Mouse (Mus musculus): ENCODE data around the gene Cxadr.

Cxadr gene

GRCm38 (mm10) chr16:78301183-78301830 is at the start of gene Cxadr:
Gene Cxadr (plus strand): TSS chr16:78301489.
- DNase-seq (ENCODE audit: low read depth, low spot score), result peak; percentile 78

- DNase-seq (ENCODE audit: low read depth, low spot score), result no peak
Measured at GRCm38 (mm10) chr16:78258989-78259388, 42.3 kb upstream of the Cxadr start.

- DNase-seq (ENCODE audit: low read depth, low spot score), result no peak
Measured at GRCm38 (mm10) chr16:78260070-78260879, 41.0 kb upstream of the Cxadr start.

- no peak for DNase-seq (ENCODE audit: low read depth, low spot score)
Measured at GRCm38 (mm10) chr16:78261520-78261919, 39.8 kb upstream of the Cxadr start.

GRCm38 (mm10) chr16:78264442-78265150 is 36.7 kb upstream of the Cxadr start:
- peak; percentile 9 for DNase-seq (ENCODE audit: low read depth, low spot score)

DNA sequence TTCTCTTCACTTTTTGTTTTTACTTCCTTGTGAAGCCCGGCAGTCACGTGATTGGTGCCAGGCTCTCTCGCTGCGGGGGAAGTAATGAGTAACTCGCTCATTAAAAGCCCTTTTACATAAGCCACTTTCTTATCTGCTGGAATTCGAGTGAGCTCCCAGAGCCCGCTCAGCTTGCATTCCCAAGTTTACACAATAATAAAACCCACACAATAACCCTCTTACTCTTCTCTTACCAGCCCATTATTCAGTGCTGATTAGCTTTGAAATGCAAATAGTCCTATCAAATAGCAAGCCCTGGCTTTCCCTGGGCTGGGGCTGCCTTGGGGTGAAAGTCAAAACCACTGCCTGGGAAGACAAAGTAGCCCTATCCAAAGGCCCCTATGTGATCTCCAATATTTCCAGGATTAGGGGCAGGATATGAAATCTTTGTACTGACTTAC is 36.1 kb upstream of the Cxadr start:
- DNase-seq (ENCODE audit: low read depth, low spot score), result peak; percentile 64

- no peak for DNase-seq (ENCODE audit: low read depth, low spot score)
Measured at GRCm38 (mm10) chr16:78265826-78266225, 35.5 kb upstream of the Cxadr start.

GRCm38 (mm10) chr16:78267453-78267852 is 33.8 kb upstream of the Cxadr start:
- DNase-seq (ENCODE audit: low read depth, low spot score), result no peak

DNA sequence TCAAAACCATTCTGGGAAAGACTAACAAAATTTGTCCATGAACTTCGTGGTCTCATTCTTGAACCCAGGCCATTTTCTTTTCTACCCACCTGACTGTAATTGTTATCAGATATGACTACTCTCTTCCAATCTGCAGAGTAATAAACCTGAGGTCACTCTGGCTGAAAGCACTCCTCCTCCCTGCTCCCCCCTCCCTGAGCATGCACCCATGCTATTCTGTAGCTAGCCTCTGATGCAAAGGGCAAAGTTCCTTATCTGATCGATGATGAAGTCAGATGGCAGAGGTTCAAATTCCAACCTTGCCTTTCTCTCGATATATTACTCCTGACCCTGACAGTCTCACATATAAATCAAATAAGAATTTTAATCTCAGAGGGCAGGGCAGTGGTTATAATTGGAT is 33.1 kb upstream of the Cxadr start:
- no peak for DNase-seq (ENCODE audit: low read depth, low spot score)

DNA sequence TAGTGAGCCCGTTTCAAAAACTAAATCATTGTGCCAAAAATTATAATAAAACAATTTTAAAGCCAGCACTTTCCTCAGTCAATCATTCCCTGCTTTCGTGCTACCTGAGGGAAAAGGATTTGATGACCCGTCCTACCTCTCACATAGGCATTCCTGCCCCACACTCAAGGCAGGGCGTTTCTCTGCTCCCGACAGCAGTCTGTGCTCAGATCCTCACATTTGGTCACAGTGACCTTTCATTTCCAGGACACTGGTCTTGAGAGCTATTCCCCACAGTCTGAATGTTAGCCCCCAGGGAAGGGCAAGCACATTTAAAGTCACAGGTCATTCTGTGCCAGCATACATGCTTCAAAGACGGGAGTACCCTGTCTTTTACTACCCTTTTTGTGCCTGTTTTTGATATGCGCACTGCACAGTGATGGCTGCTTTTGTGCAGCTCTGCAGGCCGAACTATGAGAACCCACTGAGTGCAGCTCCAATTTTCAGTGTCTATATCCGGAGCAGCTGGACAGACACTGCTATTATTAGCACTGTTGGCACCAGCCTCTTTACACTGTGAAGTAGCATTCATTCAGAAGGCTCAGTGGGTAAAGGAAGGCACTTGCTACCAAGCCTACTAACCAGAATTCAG is 26.3 kb upstream of the Cxadr start:
- DNase-seq (ENCODE audit: low read depth, low spot score), result no peak

DNA sequence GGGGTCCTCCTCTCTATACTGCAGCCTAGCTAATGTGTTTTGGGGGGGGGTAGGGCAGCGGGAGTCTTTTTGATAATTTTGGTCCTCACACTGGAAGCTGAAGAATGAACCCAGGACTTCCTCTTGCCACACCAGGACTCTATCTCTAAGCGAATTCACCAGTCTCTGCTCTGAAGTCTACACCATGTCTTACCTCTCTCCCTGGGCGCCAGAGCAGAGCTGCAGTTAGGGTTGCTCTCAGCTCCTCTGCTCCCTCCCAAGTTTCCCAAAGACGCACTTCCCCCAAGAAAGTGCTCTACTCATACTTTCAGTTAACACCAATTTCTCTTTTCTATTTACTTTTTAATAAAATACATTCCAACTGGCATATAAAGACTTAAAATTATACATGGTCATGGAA is 23.7 kb upstream of the Cxadr start:
- no peak for DNase-seq (ENCODE audit: low read depth, low spot score)

- DNase-seq (ENCODE audit: low read depth, low spot score), result no peak
Measured at GRCm38 (mm10) chr16:78280093-78280881, 21.0 kb upstream of the Cxadr start.

- no peak for DNase-seq (ENCODE audit: low read depth, low spot score)
Measured at GRCm38 (mm10) chr16:78283231-78283630, 18.1 kb upstream of the Cxadr start.

- no peak for DNase-seq (ENCODE audit: low read depth, low spot score)
Measured at GRCm38 (mm10) chr16:78294051-78294450, 7.2 kb upstream of the Cxadr start.

DNA sequence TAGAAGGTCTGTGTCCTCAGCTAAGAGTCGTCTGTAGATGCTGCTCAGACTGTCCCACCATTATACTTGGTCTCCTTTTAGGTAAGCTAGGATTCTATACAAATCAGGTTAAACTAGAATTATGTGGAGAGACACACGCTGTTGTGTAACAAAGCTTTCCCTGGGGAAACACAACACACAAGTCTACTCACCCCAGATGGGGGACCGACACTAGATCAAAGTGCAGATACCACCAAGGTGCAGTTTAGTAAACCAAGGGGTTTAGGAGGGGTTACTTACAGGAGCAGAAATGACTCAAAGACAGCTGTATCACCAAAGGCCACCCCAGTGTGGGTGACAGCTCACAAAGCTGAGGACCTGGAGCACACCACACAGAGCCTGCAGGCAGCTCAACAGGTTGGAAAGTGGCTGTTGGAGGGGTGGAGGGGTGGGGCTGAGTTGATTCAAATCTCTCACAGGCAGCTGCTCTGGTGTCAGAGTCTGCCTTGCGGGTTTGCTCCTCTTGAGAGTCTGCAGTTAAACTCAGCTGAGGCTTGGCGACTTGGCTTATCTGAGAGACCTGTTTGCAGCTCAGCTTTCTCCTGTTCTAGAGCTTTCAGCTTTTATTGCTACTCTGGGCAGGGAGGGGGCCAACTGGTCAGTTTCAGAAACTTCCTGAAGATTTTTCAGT is 6.5 kb upstream of the Cxadr start:
- no peak for DNase-seq (ENCODE audit: low read depth, low spot score)

DNA sequence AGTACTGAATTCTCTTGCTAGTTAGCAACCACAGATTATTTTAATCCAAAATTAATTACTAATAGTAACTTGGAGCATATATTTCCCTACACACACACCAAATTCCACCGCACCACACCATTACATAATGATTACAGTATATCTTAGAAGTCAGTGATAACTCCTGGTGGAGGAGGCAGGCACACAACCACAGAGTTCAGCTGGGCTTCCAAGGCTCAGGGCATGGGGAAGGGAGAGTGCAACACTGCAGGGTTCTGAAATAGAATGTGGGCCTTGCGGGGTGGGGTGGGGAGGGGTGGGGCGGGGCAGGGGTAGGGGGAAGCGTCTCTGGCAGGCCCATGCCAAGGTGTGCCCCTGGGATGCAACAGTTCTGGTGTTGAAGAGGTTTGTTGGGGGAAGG is 5.7 kb upstream of the Cxadr start:
- no peak for DNase-seq (ENCODE audit: low read depth, low spot score)

DNA sequence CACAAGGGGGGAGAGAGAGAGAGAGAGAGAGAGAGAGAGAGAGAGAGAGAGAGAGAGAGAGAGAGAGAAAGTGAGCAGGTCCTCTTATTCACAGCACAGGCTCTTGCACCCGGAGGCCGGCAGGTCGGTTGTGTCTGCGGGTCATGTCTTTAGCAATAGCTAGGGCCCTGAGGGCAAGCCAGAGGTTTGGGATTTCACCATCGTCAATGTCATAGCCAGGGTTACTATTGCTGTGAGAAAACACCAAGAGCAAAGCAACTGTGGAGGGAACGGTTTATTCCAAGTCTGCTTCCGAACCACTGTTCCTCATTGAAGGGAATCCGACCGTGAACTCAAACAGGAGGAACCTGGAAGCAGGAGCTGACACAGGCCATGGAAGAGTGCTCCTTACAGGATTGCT is 5.2 kb upstream of the Cxadr start:
- no peak for DNase-seq (ENCODE audit: low read depth, low spot score)

DNA sequence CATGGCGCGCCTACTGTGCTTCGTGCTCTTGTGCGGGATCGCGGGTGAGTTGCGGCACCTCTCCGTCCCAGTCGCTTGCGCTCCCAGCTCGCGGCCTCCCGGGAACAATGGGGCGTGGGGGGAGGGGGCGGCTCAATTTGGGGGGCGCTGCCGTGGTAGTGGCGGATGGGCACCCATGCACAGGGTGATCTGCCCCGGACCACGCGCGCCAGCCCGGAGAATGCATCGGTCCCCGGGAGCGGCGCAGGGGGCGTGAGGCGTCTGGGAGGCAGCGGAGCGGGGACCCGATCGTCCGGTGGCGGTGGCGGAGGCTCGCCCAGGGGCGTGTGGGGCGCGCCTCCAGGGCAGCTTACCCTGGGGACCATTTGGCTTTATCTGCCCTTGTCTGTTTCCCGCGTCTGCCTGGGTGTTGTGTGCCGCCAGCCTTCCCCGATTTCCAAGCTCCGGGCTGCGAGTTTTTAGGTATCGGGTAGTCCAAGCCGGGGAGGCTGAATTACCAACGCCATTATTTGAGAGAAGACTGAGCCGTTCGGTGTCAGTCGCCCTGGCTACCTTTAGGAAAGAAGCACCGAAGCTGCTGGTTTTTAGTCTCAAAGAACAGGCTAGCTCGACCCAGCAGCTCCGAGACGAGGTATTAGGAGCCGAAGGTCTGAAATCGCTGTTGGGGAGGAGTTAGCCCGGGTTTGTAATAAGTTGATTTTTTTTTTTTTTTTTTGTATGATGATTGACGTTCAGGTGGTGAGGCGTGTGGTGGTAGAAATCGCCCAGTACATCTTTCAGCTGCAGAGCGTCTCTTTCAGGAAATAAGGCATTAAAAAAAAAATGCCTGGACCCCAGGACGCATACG is 765 bp downstream of the Cxadr start:
- DNase-seq (ENCODE audit: low read depth, low spot score), result no peak

- DNase-seq (ENCODE audit: low read depth, low spot score), result no peak
Measured at GRCm38 (mm10) chr16:78302678-78303050, 1.4 kb downstream of the Cxadr start.

DNA sequence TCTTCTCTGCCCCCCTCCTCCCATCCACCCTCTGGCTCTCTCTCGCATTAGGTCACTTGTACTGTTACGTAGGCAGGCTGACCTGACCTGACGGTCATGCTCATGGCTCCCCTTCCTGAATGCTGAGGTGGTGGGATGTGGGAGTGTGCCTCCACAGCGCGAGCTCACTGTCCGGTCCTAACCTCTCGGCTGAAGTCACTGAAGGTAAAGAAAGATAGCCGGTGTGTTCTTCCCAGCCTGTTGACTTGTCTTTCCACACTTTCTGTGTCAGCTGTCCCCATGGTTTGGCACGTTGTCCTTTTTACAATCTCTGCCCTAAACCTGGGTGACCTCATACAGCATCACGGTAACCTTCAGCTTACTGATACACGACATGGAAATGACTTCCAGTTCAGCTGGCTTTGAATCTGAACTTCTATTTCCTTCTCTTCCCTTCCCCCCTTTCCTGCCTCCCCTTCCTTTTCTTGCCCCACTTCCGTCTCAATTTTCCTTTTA is 4.4 kb downstream of the Cxadr start:
- DNase-seq (ENCODE audit: low read depth, low spot score), result no peak

Measured in WW6 (cell line).